8 mouse cellular contexts compared by ENCODE assay signal in the genomic region with DNA sequence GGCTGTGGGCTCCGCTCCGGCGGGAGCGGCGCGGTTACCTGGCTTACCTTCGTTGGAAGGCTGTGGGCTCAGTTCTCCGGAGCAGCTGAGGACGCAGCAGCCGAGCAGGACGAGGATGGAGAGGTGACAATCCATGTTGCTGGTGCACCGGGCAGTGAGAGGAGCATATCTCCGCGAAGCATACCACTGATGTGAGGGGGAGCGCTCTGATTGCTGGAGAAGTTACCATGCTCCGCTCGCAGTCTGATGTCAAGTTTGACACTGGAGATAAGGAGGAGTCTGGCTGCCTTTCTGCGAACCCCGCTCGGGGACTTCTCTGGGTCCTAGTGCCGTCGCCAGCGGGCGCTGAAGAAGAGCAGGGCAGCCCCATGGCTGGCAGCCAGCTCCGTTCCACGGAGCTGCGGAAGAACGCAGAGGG. TPM values are rescaled to one million over a fixed set of nuclear protein-coding genes. Genes with fewer than 3 reads are reported as not detected.
A peak's percentile ranks its signal among the peaks of the same experiment; 100 is the strongest.
DNase-seq lines count a peak whose midpoint lies in the region; ATAC-seq and TF ChIP-seq lines count a peak whose summit lies in the region.

A gene (minus strand): TSS at position 263 of the 418 bp plus-strand sequence.

- TF ChIP-seq POLR2A in olfactory bulb, adult 2 months (IDR thresholded peaks at IDR 0.05; ENCODE audit: insufficient read depth, low read depth, low read length): peak; percentile 50; the same call in 1 of the 2 replicates

- H3K27me3 ChIP-seq in hindbrain, embryonic 11.5 days (ENCODE audit: control insufficient read depth, insufficient read depth, low read length): no peaks in the 10 kb centered on the region
- no peaks in the 10 kb centered on the region for H3K27me3 ChIP-seq in lung, embryonic 14.5 days (ENCODE audit: insufficient read depth, low read length)

- H3K27ac ChIP-seq in hindbrain, embryonic 11.5 days (ENCODE audit: low read depth, low read length): peak within 1 kb of the TSS; percentile 59; the same call in 1 of the 2 replicates
- 0 out of 2 replicates have a peak within 1 kb of the TSS, but pooled peaks have one; percentile 24 for H3K27ac ChIP-seq in lung, embryonic 14.5 days (ENCODE audit: low read depth)
- peak within 1 kb of the TSS; percentile 54 for H3K27ac ChIP-seq in olfactory bulb, adult 2 months (ENCODE audit: insufficient read depth, low read depth, low read length)

- no peaks in the 10 kb centered on the region for H3K9me3 ChIP-seq in hindbrain, embryonic 11.5 days (ENCODE audit: control insufficient read depth, low read length)
- H3K9me3 ChIP-seq in lung, embryonic 14.5 days (ENCODE audit: low read depth, low read length): no peaks in the 10 kb centered on the region

- H3K36me3 ChIP-seq in hindbrain, embryonic 11.5 days (ENCODE audit: control insufficient read depth, insufficient read depth, low read length): no peaks in the 10 kb centered on the region
- H3K36me3 ChIP-seq in lung, embryonic 14.5 days (ENCODE audit: insufficient read depth): no peaks in the 10 kb centered on the region

- peak within 1 kb of the TSS; percentile 85 for H3K4me2 ChIP-seq in hindbrain, embryonic 11.5 days (replicated peaks; ENCODE audit: low read depth, low read length)
- peak within 1 kb of the TSS; percentile 71 for H3K4me2 ChIP-seq in lung, embryonic 14.5 days

- 0 out of 2 replicates have a peak, but pooled peaks have one; percentile 21 for TF ChIP-seq CTCF in lung, embryonic 14.5 days (IDR thresholded peaks at IDR 0.05; ENCODE audit: low read depth)
- TF ChIP-seq CTCF in olfactory bulb, adult 2 months (IDR thresholded peaks at IDR 0.05; ENCODE audit: insufficient read depth, low read depth, low read length): no peak

- peak within 1 kb of the TSS; percentile 60 for H3K9ac ChIP-seq in hindbrain, embryonic 11.5 days (ENCODE audit: low read depth, low read length)
- H3K9ac ChIP-seq in lung, embryonic 14.5 days: peak within 1 kb of the TSS; percentile 63

- WGBS in hindbrain, embryonic 11.5 days: under 1% methylated on average over 28 of the region's 28 CpGs
- under 1% methylated on average over 28 of the region's 28 CpGs for WGBS in lung, embryonic 14.5 days
- 1% methylated on average over 28 of the region's 28 CpGs for WGBS in olfactory bulb, adult 2 months

- H3K4me1 ChIP-seq in hindbrain, embryonic 11.5 days (replicated peaks; ENCODE audit: control insufficient read depth, insufficient read depth, low read length): no peaks in the 10 kb centered on the region
- no peaks in the 10 kb centered on the region; the same call in 1 of the 2 replicates for H3K4me1 ChIP-seq in lung, embryonic 14.5 days (ENCODE audit: insufficient read depth)
- no peaks in the 10 kb centered on the region for H3K4me1 ChIP-seq in olfactory bulb, adult 2 months (ENCODE audit: control insufficient read depth, insufficient read depth, low read length)

- ATAC-seq in hindbrain, embryonic 11.5 days (ENCODE audit: low FRiP score): peak; percentile 90
- ATAC-seq in lung, embryonic 14.5 days (ENCODE audit: insufficient read depth): peak; percentile 94

- DNase-seq in WW6 (ENCODE audit: low read depth, low spot score): peak; percentile 39
- peak; percentile 90 to 95 for DNase-seq in cerebellum, postnatal 14 days
- DNase-seq in frontal cortex, postnatal 25 days (ENCODE audit: low spot score in 2 of 2): peak; percentile 64 to 79
- peak; percentile 89 for DNase-seq in hindbrain, embryonic 11.5 days (ENCODE audit: low spot score)
- peak; percentile 74 to 80 for DNase-seq in layer of hippocampus, postnatal 10 days (ENCODE audit: low spot score in 2 of 2)
- peak; percentile 94 for DNase-seq in lung, embryonic 14.5 days
- DNase-seq in urinary bladder, adult 2 months (ENCODE audit: low spot score): peak; percentile 48

- H3K4me3 ChIP-seq in hindbrain, embryonic 11.5 days (ENCODE audit: low read depth, low read length): peak within 1 kb of the TSS; percentile 77
- H3K4me3 ChIP-seq in lung, embryonic 14.5 days (ENCODE audit: low read depth, low read length): peak within 1 kb of the TSS; percentile 55
- H3K4me3 ChIP-seq in olfactory bulb, adult 2 months (ENCODE audit: insufficient read depth, low read depth, low read length): peak within 1 kb of the TSS; percentile 75

RNA-seq across cellular contexts. Expression of the gene that starts here (rescaled TPM):
- 66.2 and 68.6 TPM in 2 replicates for polyA plus RNA-seq in hindbrain, embryonic 11.5 days (2014; fragmentation: Nextera tagmentation; extraction: Ambion mirVana)
- total RNA-seq in layer of hippocampus, postnatal 10 days (2021): 10 to 100 TPM; 24.3 to 25.7 TPM
- polyA plus RNA-seq in lung, embryonic 14.5 days (2014; fragmentation: Nextera tagmentation; extraction: Ambion mirVana): 55.9 and 61.2 TPM in 2 replicates
- polyA plus RNA-seq in olfactory bulb, adult 2 months (2012; ENCODE audit: insufficient read depth, insufficient read length, low replicate concordance, missing spikeins): not detected in 2 replicates
- 4.7 and 5.8 TPM in 2 replicates for polyA plus RNA-seq in urinary bladder, adult 2 months (2012; rRNA removed)

Comparison
In these comparisons a context has a peak if more than half of its experiments do, and no peak if none do; other contexts are left out.
1. Peak in every context shown above with its lines: DNase-seq, ATAC-seq, H3K4me3 ChIP-seq and H3K27ac ChIP-seq.
2. DNase-seq: peak in every context shown above with its lines; median percentile 94 in lung, embryonic 14.5 days; 92 in cerebellum, postnatal 14 days; 89 in hindbrain, embryonic 11.5 days; 77 in layer of hippocampus, postnatal 10 days; 72 in frontal cortex, postnatal 25 days; 48 in urinary bladder, adult 2 months; 39 in WW6.